Mouse (Mus musculus): ENCODE measurements around the gene Tppp2.

DNA sequence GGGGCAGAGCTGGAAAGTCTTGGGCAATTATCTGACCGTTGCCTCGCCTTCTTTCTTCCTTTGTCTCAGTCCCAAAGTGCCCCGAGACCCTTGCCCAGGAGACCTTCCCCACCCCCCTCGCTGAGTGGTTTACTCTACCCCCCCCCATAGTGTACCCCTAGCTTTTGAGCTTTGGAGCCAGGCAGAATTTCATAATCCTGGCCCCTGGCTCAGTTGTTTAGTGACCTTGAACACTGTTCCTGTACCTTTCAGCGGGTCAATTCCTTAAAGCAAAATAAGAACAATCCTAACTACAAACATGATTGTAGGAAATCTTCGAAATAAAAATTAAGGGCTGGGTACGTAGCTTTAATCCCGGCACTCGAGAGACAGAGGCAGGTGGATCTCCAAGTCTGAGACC lies 23.4 kb downstream of the Tppp2 start:
- no peak for TF ChIP-seq CTCF (IDR thresholded peaks at IDR 0.05; ENCODE audit: control insufficient read depth, insufficient read depth, insufficient read length)
- TF ChIP-seq MYOD1 (IDR thresholded peaks at IDR 0.05; ENCODE audit: control insufficient read depth, insufficient read length, low read depth), result no peak
- TF ChIP-seq USF1 (IDR thresholded peaks at IDR 0.05; ENCODE audit: low read depth), result no peak
